Mouse (Mus musculus): Measurements from ENCODE around the gene AC124108.1.

AC124108.1 gene

DNA sequence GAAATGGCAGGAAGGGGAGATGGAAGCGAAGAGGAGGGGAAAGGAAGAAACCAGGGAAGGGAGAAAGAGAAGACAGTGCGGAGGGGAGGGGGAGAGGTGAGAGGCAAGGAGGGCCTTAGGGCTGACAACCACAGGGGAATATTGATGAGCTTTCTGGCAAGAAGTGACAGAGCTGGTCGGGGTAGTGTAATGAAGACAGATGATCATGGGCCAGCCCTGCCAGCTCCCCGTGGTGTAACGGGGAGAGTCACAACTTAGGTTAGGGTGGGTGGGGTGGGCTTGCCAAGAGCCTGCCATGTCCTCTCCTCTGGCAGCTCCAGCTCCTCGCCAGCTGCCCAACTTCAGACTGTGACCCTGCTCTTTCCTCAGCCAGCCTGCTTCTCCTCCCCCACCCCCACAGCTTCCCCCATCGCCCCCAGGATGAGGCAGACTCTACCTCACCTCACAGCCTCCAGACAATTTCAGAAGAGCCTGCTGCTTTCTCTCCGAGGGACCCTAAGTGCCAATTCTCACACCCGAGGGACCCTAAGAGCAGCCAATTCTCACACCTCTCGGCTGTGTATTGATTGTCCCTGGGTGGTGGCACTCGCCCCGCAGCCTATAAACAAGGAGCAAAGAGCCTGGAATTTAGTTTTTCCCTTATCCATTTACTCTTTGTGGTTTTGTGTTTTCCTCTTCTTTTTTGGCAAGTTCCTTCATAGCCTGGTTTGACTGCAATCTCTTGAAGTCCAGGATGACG is 26.3 kb upstream of the AC124108.1 start:
- in situ Hi-C loops (cut with MseI, MboI): loop anchor here (5.0 kb wide), 2 partner anchors 42 to 47 kb away; no protein-coding TSS in a partner anchor

DNA sequence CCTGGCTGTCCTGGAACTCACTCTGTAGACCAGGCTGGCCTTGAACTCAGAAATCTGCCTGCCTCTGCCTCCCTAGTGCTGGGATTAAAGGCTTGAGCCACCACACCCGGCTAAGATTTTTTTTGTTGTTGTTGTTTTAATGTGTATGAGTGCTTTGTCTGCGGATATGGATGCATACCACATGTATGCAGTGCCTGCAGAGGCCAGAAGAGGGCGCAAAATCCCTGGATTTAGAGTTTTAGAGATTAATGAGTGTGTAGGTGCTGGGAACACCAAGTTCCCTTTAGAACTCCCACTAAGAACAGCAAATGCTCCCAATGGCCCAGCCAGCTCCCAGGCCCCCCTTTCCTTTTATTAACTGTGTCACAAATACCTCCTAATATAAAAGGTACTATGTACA is 25.4 kb upstream of the AC124108.1 start:
- in situ Hi-C loops (cut with MseI, MboI): loop anchor here (5.0 kb wide), 2 partner anchors 41 to 46 kb away; no protein-coding TSS in a partner anchor

DNA sequence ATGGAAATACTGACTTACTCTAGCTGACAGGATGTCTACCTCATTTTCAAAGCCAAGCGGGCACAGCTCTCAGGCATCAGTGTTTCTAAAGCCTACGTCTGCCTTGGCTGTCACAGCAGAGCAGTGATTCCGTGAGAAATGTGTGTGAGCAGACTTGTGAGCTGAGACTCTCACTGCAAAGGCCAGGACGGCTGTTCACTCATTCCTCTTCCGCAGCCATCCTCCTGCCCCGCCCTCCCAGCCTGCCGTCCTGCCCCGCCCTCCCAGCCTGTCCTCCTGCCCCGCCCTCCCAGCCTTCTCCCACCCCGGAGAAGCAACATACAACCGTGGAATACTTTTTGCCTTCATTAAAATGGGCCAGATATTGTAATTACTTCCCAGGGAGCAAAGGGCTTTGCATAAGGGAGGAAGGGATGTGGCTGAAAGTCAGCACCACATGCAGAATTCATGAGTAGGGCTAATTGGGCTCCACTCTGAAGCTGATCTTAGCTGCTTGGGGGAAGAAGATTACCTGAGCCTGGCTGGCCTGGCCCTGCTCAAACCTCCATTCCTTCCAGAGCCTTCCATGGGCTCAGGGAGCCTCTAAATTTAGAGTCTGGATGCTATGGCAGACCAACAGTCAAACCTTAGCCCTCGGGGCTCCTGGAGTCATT is 23.0 kb upstream of the AC124108.1 start:
- in situ Hi-C loops (cut with MseI, MboI): loop anchor here (5.0 kb wide), 2 partner anchors 39 to 44 kb away; no protein-coding TSS in a partner anchor

DNA sequence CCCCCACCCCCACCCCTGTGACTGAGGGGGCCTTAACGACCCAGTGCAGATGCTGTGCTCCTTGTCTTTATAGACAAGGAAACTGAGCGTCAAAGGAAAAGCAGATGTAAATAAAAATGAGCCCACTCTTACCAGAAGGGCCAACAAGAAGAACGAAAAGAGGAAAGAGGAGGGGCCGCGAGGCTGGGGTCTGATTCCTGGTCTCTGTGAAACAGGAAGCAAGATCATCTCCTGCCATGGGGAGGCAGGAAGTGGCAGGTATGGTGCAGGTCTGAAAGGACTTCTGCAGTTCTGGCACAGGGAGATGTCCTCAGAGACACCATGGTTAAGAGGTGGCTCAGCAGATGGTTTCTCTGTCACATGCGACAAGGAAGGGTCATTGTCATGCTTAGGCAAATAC is 20.6 kb upstream of the AC124108.1 start:
- in situ Hi-C loops (cut with MseI, MboI): no loop called here

DNA sequence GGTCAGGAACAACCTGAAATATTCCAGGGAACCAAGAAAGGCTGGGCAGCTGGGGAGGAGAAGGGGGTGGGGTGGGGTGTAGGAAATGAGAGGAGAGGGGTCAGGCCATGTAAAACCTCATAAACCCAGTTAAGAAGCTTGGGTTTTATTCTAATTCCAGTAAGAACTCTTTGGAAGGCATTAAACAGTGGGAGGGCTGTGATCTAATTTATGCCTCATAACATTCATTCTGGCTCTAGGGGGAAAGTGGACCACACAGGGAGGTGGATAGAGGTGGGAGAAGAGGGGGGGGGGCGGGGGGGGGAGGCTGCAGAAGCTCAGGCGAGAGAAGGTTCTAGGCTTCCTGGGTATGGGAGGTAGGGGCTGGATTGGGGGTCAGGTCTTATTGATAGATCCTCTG is 19.6 kb upstream of the AC124108.1 start:
- in situ Hi-C loops (cut with MseI, MboI): no loop called here

DNA sequence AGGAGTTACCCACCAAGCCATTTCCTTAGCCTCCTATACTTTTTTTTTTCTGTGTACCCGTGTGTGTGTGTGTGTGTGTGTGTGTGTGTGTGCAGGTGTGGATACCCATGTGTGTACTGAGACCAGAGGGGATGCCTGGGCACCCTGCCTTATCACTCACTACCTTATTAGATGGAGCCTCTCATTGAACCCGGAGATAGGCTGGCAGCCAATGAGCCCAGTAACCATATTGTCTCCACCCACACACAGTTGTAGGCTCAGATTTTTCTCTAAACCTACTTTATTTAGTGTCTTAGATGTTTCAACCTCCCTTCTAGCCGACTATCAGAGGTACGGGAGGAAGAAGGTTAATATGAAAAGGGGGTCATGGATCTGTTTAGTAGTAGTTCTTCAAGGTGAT is 5.0 kb upstream of the AC124108.1 start:
- in situ Hi-C loops (cut with MseI, MboI): no loop called here

DNA sequence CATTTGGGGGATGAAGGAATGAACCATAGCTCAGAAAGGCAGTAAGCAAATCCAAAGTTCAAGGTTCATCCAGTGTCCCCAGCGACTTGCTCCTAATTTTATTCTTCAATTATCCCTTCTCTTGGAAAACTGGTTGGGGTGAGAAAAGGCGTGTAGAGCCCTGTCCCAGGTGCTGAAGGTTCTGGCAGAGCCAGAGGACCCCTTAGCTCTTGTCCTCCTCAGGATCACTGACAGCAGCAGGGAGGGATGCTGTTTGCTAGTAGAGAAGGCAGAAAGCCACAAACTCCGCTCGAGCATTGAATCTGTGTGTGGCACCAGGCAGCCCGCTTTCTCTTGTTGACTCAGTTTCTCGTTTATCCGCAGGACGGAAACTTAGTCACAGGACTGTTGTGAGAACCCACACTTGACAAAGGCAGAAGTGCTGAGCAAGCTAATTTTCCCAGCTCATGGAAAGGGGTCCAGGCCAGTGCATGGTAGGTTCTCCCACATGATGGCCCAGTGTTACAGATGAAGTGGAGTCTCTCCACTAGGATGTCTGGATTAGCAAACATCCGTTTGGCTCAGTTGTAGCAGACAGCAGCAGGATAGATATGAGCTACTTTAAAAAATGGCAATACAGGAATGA is 2.7 kb upstream of the AC124108.1 start:
- in situ Hi-C loops (cut with MseI, MboI): no loop called here

DNA sequence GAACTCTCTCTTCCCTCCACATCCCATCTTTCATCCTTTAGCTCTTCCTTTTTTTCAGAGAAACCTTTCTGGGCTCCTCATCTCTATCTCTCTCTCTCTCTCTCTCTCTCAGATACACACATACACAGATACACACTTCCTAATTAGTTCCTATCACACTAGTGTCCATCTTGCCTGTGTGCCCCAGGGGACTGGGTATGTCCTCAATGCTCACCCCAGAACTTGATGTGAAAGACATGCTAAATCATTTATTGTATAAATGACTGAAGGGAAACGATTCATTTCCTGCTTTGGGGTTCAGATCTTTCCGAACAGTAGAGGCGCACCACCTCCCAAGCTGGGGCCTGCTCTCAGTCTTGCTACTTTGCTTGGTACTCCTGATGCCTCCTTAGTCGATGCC is 2.0 kb upstream of the AC124108.1 start:
- in situ Hi-C loops (cut with MseI, MboI): no loop called here

DNA sequence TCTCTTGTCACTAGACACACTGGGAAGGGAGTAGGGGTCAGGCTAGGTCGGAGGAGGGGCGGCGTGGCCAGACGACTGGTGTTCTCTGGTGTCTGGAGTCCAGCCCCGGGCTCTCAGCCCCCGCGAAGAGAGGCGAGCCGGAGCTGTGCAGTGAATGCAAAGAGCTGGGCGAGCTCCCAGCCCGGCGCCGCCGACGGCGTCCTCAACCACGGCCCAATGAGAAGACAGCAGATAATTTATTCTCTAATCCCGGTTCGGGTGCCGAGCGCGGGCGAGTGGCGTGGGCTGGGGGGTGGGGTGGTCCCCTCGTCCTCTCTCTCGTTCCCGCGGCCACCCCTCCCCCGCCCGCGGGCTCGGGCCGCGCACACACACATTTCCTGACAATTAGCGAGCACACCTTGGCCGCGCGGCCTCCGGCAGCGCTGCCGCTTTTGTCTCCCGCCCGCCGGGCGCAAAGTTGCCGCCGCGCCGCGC is 1.2 kb upstream of the AC124108.1 start:
- in situ Hi-C loops (cut with MseI, MboI): no loop called here

DNA sequence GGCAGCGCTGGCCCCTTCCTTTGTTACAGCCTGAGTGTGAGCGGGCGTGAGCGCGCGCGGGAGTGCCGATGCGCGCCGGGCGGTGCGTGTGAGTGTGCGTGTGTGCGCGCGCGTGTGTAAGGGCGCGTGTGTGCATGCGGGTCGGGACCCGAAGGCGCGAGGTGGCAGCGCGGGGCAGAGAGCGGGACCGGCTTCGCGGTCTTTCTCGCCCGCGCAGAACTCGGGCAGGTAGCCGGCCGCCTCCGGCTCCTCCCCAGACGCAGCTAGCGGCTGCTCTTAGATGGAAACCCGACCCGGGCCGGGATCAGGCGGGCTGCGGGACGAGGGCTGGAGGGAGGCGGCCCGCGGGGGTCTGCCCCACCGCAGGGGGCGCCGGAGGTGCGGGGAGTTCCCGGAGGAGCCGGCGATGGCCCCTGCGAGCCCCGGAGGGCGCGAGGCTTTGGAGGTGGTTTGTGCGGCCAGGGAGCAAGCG is 600 bp upstream of the AC124108.1 start:
- in situ Hi-C loops (cut with MseI, MboI): no loop called here

DNA sequence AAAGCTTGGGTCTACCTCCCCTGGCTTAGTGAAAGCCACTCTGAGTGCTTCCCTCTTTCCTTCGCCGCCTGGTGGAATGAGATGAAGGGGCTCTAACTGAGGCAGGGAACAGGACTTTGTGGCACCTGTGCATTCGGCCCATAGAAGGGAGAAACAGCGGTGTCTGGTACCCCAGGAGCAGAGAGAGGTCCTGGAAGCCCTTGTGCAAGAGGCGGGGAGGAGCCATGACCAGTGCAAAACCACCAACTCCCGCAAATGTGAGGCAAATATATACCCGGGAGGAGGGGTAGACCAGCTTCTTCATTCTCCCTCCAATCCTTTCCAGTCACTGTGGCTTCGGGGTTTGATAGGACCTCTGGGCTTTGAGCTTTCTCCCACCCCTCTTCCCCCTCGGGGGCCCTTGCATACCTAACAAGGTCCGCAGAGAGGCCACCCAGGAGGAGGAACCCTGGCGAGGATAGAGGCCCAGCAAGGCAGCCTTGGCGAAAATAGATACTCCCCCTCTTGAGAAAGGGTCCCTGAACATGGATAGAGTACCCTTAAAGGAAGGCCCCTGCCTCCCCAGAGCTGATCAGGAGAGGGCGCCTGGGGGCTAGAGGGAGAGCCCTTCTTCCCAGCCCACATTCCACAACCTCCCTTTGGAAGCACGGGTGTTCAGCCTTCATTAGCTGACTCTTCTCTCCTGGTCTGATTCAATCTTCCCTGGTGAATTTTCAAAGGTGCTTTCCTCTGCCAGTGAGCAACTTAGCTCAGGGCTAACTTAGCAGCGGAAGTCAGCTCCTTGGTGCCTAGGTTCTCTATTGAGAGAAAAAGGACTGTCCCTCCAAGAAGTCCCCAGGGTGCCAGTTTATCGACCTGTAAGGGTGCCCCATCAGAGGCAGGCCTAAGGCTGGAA is 776 bp downstream of the AC124108.1 start:
- in situ Hi-C loops (cut with MseI, MboI): no loop called here

DNA sequence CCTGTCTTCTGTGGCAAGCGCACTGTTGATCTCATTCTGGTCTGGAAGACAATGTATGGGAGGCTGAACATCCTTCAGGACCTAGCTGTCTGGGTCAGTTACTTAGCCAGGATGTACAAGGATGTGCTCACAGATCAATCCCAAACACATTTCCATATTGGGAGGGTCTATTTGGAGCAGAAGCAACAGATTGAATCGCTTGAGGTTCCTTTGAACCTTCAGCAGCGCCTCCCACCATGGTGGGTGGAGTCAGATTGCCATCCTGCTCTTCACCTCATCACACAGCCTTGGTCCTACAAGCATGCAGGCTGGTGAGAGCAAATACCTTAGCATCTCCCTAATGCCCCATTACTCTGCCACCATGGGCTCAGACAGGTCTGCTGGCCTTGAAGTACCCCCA is 2.5 kb downstream of the AC124108.1 start:
- in situ Hi-C loops (cut with MseI, MboI): no loop called here

DNA sequence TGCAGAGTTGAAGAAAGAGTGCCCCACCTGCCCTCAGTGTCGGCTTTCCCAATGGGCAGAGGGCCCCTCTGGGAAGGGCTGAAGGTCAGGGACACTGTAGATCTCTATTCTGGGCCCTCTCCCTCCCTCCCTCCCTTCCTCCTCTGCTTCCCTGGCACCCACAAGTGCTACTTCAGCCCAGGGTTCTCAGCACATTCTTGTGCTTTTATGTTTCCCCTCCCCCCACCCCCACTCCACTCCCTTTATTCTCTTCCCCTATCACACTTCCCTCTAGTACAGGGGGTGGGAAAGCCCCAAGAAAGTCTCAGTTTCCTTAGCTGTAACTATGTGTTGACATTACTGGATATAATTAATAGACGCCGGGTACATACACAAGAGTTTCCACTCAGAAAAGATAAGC is 3.4 kb downstream of the AC124108.1 start:
- in situ Hi-C loops (cut with MseI, MboI): no loop called here

DNA sequence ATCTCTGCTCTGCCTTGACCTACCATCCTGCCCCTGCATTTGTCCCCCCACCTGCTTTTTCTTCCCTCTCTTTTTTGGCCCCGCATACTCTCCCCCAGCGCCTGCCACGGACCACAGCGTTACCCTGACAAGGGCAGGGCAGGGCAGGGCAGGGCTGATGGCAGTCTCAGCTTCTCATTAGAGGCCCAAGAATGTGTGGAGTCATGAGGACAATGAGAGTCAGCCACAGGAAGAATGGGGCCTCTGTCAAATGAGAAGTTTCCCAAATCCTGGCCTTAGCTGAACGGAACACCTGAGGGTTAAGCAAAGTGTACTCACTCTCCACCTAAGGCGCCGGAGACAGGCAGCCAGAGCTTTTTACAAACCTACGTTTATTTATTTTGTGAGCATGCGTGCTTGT is 3.8 kb downstream of the AC124108.1 start:
- in situ Hi-C loops (cut with MseI, MboI): no loop called here

DNA sequence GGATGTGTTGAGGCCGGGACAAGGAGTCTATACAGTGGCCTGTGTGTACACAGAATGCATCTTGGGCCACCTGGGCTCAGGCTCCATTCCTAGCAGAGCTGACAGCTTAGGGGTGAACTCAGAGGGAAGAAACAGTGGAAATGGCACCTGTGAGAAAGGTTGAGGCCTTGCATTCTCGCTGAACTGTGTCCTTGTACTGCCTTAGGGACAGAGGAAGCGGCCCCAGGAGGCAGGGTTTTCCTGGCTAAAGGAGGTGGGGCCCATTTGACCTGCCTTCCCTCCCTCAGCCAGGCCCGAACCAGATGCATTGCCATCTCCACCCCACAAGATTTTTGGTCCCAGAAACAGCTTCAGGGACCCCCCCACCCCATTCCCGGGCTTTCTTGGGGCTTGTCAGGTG is 4.4 kb downstream of the AC124108.1 start:
- in situ Hi-C loops (cut with MseI, MboI): no loop called here

DNA sequence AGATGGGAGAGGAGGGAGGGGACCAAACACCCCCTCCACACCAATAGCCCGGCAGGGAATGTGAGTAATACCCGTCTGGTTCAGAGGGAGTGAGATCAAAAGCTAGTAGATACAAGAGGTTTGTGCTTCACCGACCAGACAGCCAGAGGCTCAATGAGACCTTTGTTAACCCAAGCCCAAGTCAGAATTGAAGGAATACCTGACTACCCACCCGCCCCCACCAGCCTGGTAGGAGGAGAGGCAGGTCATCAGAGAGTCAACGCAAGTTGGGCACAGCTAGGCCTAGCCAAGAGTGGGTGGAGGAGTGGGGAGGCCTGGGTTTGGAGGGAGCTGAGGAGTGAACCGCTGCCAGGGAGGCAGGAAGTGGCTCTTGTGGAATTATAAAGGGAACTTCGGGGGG is 5.1 kb downstream of the AC124108.1 start:
- in situ Hi-C loops (cut with MseI, MboI): no loop called here

DNA sequence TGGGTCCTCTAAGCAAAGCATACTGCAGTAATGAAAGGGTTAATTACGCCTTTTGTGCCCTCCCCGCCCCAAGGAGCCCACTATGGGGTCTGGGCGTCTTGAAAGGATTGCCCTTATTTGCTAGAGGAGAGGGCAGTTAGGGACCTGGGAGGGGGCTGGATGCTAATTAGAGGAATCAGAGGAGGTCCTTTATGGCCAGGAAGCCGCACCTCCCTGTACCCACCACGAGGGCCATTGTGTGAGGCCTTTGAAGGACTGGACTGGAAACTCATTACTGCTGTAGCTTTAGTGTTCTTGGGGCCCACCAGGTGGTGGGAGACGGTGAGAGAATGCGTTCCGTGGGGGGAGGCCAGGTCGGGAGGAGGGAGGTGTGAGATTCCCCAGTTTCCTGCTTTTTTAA is 6.4 kb downstream of the AC124108.1 start:
- in situ Hi-C loops (cut with MseI, MboI): no loop called here

DNA sequence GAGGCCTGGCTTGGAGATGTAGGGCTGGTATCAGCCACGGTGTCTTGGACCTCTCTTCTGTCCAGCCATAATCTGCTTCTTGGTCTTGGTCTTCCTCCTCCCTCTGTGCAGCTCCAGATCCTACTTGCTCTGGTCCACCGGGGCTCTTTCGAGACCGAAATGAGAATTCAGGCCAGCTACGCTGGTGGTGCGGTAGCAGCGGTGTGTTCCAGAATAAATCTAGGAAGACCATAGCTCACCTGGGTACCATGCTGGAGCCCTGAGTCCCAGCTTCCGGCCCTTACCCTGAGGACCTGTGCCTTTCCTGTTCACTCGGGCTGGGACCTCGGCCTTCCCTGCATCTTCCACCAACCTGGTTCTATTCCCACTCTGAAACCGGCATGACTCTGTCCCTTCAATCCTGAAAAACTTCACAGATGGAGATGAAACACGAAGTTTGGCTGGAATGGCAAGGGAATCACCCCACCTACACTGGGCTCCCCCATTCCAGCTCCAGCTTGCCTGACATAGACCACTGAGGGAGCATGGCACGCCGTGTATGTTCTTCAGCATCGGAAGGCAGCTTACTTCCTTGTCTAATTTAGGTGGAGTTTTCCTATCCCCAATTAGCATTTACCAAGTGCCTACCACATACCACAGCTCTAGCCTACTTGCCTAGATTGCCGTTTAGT is 7.3 kb downstream of the AC124108.1 start:
- in situ Hi-C loops (cut with MseI, MboI): no loop called here

DNA sequence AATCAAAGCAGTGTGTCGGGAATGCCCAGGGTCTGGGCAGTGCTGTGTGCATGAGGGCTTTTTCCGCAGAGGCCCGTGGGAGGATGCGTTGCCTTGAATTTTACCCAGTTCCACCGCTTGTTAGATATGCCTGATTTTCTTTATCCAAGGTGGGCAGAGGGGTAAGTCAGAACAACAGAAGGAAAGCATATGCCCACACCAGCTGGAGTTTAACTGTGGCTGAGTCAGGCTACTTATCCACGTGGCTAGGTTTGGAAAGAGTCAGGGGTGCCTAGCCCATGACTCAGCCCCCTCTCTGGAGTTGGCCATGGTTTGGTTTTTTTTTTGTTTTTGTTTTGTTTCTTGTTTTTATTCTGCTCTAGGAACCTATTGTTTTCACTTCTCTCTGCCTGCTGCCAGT is 8.0 kb downstream of the AC124108.1 start:
- in situ Hi-C loops (cut with MseI, MboI): no loop called here

DNA sequence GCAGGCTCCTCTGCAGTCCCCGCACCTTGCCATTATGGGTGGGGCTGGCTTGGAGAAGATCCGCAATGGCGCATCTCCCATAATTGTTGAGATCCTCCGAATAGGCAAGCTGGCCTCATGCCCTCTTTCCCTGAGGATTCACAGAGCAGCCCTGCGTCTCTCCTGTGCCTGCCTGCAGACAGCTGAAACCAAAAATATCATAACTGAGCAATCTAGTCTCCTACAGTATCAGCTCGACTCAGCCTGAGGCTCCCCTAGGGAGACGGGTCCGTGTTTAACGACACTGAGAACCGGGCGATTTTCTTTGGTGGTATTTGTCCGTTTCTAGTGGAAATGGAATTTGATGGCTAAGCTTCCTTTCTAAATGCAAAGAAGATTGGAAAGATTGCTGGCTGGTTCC is 8.7 kb downstream of the AC124108.1 start:
- in situ Hi-C loops (cut with MseI, MboI): no loop called here
